Mouse (Mus musculus) liver, embryonic 16.5 days (tissue): Measurements from ENCODE around the gene Trim72. TPM values are rescaled to one million over a fixed set of nuclear protein-coding genes. Genes with fewer than 3 reads are reported as not detected.
"Not testable (repeated sequence)": the region's sequence is repeated elsewhere in the genome, so short reads cannot be mapped to it uniquely, and the experiment has no call there.

Experiments
- ATAC-seq: fragments of 200-750 bp; cut with Nextera tagmentation; 2 replicates; pipeline ENCODE4 v1.8.0; 2017; ENCODE audit warnings: low read depth, mild to moderate bottlenecking, moderate number of reproducible peaks, moderate library complexity
- H3K27ac ChIP-seq: fragments of 300-500 bp; sonication (generic); 2 replicates; pipeline ENCODE4 v1.5.1; 2014; ENCODE audit warnings: mild to moderate bottlenecking, low read length
- H3K27me3 ChIP-seq: fragments of 300-500 bp; sonication (generic); 2 replicates; pipeline ENCODE4 v1.6.1; 2014; ENCODE audit warnings: low read depth, low read length, mixed read lengths; ENCODE audit not compliant: control insufficient read depth, insufficient read depth
- H3K36me3 ChIP-seq: fragments of 300-500 bp; sonication (generic); 2 replicates; pipeline ENCODE4 v1.6.1; 2014; ENCODE audit warnings: mild to moderate bottlenecking; ENCODE audit not compliant: control insufficient read depth, insufficient read depth
- H3K4me1 ChIP-seq: fragments of 300-500 bp; sonication (generic); 2 replicates; pipeline ENCODE4 v1.6.1; 2014; ENCODE audit warnings: low read depth, low read length, mixed read lengths; ENCODE audit not compliant: control insufficient read depth
- H3K4me2 ChIP-seq: fragments of 300-500 bp; sonication (generic); 2 replicates; pipeline ENCODE4 v1.6.1; 2014; ENCODE audit warnings: low read depth, low read length, mixed read lengths
- H3K4me3 ChIP-seq: fragments of 300-500 bp; sonication (generic); 2 replicates; pipeline ENCODE4 v1.5.1; 2014; ENCODE audit warnings: low read depth, mild to moderate bottlenecking, low read length
- H3K9ac ChIP-seq: fragments of 300-500 bp; sonication (generic); 2 replicates; pipeline ENCODE4 v1.6.1; 2014; ENCODE audit warnings: low read depth, low read length
- H3K9me3 ChIP-seq: fragments of 300-500 bp; sonication (generic); replicated peaks from 2 replicates; pipeline ENCODE4 v1.6.1; 2016; ENCODE audit warnings: low read length; ENCODE audit not compliant: control insufficient read depth
- WGBS: fragments of 180-500 bp; shearing (Covaris S2); extraction: QIAGEN DNeasy Blood & Tissue Kit; methylation state at CpG from one replicate; pipeline ENCODE4 v1.1.7; 2014; ENCODE audit not compliant: insufficient replicate concordance; 5-methylcytosine and 5-hydroxymethylcytosine counted together
- polyA plus RNA-seq: library from polyadenylated mRNA; unstranded; fragments of >200 nt; fragmentation: Nextera tagmentation; extraction: Ambion mirVana; gene quantifications from 2 replicates; pipeline ENCODE4 v1.2.1, GENCODE M21; 2015

The Trim72 gene
- polyA plus RNA-seq, 1 experiment from 2014 or later = 0.32 TPM

DNA sequence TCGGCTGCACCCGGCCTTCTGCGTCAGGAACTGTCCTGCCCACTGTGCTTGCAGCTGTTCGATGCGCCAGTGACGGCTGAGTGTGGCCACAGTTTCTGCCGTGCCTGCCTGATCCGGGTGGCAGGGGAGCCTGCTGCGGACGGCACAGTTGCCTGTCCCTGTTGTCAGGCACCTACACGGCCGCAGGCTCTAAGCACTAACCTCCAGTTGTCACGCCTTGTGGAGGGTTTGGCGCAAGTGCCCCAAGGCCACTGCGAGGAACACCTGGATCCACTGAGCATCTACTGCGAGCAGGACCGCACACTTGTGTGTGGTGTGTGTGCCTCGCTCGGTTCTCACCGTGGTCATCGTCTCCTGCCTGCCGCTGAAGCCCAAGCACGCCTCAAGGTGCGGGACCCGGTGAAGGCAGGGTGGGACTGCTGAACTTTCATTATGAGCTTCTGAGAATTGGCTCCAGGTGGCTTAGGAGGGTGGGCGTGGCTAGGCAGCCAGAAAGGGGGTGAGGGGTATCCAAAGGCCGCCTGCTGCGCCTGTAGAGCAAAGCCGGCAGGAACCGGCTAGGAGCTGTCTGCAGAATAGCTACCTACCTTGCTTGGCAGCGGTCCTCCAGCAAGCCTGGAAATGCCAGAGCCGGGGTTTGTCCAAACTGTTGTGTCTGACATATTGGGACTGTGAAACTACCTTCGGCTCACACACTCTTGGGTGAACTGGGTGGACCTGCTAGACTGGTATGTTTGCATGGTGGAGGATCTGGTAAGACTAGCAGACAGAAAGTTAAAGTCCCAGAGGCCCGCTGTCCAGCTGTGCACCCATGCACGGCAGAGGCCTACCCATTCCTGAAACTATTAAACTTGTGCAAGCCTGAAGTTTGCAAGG is 976 bp downstream of the Trim72 start:
- no peak overlapping the region for H3K27ac ChIP-seq
- no peaks in the 10 kb centered on the region for H3K27me3 ChIP-seq
- 52% methylated on average over 35 of the region's 35 CpGs for WGBS
- H3K9ac ChIP-seq = no peak overlapping the region
- H3K4me2 ChIP-seq = no peak overlapping the region
- no peak for ATAC-seq
- H3K4me1 ChIP-seq = no peaks in the 10 kb centered on the region; the same call in 1 of the 2 replicates
- H3K9me3 ChIP-seq = no peaks in the 10 kb centered on the region
- no peaks in the 10 kb centered on the region for H3K36me3 ChIP-seq
- H3K4me3 ChIP-seq = no peak overlapping the region

DNA sequence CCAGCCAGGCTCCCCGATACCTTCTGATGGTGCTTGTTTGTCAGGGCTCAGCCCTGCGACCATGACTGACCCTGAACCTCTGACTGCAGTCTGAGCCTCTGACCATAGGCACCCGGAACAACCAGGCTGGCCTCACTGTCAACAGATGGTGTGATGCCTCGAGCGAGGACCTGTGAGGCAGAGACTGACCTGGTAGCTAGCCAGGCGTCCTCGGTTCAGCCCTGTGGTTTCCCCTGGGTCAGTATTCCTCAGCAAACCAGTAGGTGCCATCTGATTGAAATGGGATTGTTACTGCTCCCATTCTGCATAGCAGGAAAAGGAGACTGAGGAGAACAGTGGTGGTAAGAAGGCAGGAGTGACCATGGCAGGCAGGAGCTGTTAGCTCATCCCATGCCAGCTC is 2.4 kb downstream of the Trim72 start:
- Histone ChIP-seq H3K4me3 (no peak overlapping the region), H3K9ac (no peak overlapping the region), H3K36me3 (no peaks in the 10 kb centered on the region), H3K27me3 (no peaks in the 10 kb centered on the region), H3K27ac (no peak overlapping the region), H3K4me1 (no peaks in the 10 kb centered on the region; the same call in 1 of the 2 replicates), H3K4me2 (no peak overlapping the region), H3K9me3 (no peaks in the 10 kb centered on the region)
- WGBS = 56% methylated on average over 7 of the region's 7 CpGs
- ATAC-seq = no peak

DNA sequence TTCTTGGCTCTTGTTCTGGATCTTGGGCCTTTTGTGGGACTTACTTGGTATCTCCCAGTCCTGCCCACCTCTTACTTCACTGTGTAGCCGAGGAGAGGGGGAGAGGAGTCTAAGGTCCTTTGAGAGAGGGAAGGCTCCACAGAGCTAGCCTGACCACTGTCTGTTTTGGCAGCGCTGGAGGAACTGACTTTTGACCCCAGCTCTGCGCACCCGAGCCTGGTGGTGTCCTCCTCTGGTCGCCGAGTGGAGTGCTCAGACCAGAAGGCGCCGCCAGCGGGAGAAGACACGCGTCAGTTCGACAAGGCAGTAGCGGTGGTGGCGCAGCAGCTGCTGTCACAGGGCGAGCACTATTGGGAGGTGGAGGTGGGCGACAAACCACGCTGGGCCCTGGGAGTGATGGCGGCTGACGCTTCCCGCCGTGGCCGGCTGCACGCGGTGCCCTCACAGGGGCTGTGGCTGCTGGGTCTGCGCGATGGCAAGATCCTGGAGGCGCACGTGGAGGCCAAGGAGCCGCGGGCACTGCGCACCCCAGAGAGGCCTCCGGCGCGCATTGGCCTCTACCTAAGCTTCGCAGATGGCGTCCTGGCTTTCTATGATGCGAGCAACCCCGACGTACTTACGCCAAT is 6.1 kb downstream of the Trim72 start:
- no peak overlapping the region; the same call in 1 of the 2 replicates for H3K4me2 ChIP-seq
- H3K4me3 ChIP-seq = no peak overlapping the region
- WGBS = 56% methylated on average over 40 of the region's 40 CpGs
- peak; percentile 43 for ATAC-seq
- no peaks in the 10 kb centered on the region for H3K36me3 ChIP-seq
- H3K27me3 ChIP-seq = no peaks in the 10 kb centered on the region
- H3K27ac ChIP-seq = no peak overlapping the region
- no peaks in the 10 kb centered on the region for H3K9me3 ChIP-seq
- H3K4me1 ChIP-seq = no peaks in the 10 kb centered on the region; the same call in 1 of the 2 replicates
- H3K9ac ChIP-seq = no peak overlapping the region

DNA sequence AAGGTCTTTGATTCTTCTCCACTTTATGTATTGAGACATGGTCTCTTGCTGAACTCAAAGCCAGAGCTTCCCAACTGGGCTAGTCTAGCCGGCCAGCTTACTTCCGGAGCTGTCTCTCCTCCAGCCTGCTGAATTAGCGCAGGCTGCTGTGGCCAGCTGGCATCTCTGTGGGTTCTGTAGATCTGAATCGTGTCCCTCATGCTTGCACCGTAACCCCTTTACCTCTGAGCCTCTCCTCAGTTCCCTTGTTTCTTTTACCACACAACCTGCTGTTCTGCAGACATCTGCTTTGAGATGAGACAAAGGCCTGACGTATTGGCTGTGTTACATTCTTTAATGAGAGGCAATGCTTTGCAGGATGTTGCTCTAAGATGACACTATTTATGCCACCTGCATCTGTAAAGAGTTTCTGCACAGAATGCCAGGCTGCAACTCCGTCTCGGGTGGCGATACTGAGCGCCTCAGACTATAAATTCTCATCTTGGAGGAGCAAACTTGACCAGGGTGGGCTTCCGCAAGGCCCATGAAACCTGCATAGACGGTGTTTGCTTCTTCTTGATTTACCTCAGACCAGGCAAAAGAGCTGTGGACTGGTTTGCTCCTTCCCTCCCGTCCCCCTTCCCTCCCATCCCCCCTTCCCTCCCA is 8.5 kb downstream of the Trim72 start:
- H3K4me1 ChIP-seq = no peaks in the 10 kb centered on the region
- WGBS = 62% methylated on average over 13 of the region's 13 CpGs
- H3K27ac ChIP-seq = no peak overlapping the region
- H3K4me2 ChIP-seq = no peak overlapping the region
- no peaks in the 10 kb centered on the region for H3K27me3 ChIP-seq
- H3K36me3 ChIP-seq = no peaks in the 10 kb centered on the region
- no peak for ATAC-seq
- no peaks in the 10 kb centered on the region for H3K9me3 ChIP-seq
- H3K9ac ChIP-seq = no peak overlapping the region
- H3K4me3 ChIP-seq = no peak overlapping the region

DNA sequence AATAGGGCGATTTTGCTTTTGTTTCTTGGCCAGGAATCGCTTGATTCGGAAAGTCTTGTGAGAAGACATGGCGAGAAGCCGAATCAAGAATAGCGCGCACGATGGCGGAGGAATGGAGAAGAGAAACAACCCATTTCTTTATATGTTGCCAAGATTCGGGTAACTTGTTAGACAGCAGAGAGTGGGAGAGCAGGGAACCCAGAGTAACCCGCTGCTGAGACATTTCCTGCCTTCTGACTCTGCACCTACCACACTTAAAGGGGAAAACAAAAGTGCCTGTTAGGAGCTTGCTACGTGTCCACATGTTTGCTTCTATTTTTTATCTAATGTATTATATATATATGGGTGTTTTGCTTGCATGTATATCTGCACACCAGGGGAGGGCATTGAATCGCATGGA is 9.4 kb downstream of the Trim72 start:
- Histone ChIP-seq H3K9me3 (no peaks in the 10 kb centered on the region), H3K4me1 (no peaks in the 10 kb centered on the region), H3K4me2 (no peak overlapping the region), H3K27ac (no peak overlapping the region), H3K9ac (no peak overlapping the region), H3K27me3 (no peaks in the 10 kb centered on the region), H3K36me3 (no peaks in the 10 kb centered on the region), H3K4me3 (no peak overlapping the region)
- WGBS = 74% methylated on average over 13 of the region's 13 CpGs
- no peak for ATAC-seq

DNA sequence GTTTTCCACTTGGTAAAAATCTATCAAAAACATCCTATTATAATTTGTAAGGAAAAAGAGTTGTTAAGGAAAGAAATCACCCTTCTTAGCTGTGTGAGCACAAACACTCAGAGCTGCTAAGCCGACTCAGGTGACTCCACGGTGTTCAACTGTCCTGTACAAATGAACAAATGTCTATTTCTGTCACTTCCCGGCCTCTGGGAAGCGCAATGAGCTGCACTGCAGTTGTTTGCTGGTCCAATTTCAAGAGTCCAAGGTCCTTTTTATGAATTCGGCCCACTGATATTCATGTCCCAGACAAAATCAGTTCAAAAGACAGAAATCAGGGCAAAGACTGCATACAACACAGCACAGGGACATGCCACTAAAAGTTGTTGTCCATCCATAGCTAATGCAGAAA is 12.4 kb downstream of the Trim72 start:
- ATAC-seq, H3K9me3 ChIP-seq, H3K9ac ChIP-seq, H3K27ac ChIP-seq, H3K36me3 ChIP-seq, H3K27me3 ChIP-seq, H3K4me2 ChIP-seq, H3K4me1 ChIP-seq, H3K4me3 ChIP-seq: not testable (repeated sequence)
- 51% methylated on average over 5 of the region's 5 CpGs for WGBS

DNA sequence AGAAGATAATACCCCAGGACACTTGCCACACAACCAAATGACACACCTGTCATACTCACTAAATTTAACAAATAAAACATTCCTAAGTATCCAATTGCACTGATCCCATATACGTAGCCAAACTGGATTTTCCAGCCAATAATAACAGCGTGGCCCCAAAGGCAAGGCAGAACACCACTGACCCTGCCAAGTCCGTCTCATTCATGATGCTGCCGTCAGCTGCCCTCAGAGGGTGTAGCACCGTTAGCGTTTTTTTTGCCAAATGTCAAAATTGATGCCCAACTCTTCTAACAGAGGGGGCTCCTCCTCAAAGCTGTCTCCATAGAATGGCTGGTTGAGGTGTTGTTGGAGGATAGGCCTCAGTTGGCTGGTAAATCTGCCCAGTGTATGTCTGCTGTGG is 12.9 kb downstream of the Trim72 start:
- Histone ChIP-seq H3K27me3 (no peaks in the 10 kb centered on the region), H3K27ac (no peak overlapping the region), H3K4me3 (no peak overlapping the region), H3K9ac (no peak overlapping the region), H3K9me3 (no peaks in the 10 kb centered on the region), H3K36me3 (no peaks in the 10 kb centered on the region), H3K4me1 (no peaks in the 10 kb centered on the region), H3K4me2 (no peak overlapping the region)
- ATAC-seq = no peak
- 72% methylated on average over 6 of the region's 6 CpGs for WGBS

DNA sequence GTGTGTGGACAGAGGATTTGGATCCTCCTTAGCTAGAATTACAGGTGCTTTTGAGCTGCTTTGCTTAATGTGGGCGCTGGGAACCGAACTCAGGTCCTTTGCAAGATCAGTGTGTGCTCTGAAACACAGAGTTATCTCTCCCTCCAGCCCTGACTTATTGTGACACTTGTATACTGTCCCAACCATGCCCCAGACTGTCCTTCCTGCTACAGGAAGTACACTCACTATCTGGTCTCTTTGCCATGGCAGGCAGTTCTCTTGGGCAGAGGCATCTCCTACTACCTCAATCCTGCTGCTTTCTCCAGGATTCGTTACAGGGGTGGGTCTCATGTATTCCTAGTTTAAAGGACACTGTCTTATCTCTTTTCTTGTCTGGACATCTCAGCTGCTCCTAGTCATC is 14.5 kb downstream of the Trim72 start:
- no peaks in the 10 kb centered on the region for H3K4me1 ChIP-seq
- 43% methylated on average over 3 of the region's 3 CpGs for WGBS
- H3K27me3 ChIP-seq = no peaks in the 10 kb centered on the region
- no peaks in the 10 kb centered on the region for H3K9me3 ChIP-seq
- no peak for ATAC-seq
- no peak overlapping the region for H3K9ac ChIP-seq
- no peak overlapping the region for H3K27ac ChIP-seq
- H3K36me3 ChIP-seq = no peaks in the 10 kb centered on the region
- H3K4me2 ChIP-seq = no peak overlapping the region
- H3K4me3 ChIP-seq = no peak overlapping the region

DNA sequence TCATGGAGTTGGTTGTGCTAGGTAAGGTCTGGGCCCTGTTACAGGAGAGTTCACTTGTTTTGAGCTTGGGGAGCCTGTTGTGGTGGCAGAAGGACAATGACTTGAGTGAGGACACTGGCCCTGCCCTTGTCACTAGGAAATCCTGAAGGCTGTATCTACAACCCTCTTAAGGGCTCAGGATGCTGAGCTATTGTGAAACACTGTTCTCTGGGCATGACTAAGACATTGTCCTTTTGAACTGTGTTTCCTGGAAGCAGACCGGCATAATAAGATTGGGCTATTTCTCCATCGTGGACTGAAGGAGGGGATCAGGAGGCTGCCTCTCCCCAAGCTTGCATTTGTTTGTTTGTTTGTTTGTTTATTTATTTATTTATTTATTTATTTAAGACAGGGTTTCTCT is 15.4 kb downstream of the Trim72 start:
- Histone ChIP-seq H3K4me1 (no peaks in the 10 kb centered on the region), H3K9ac (no peak overlapping the region), H3K27ac (no peak overlapping the region), H3K4me3 (no peak overlapping the region), H3K9me3 (no peaks in the 10 kb centered on the region), H3K4me2 (no peak overlapping the region), H3K36me3 (no peaks in the 10 kb centered on the region), H3K27me3 (no peaks in the 10 kb centered on the region)
- ATAC-seq = no peak
- WGBS = 42% methylated on average over 2 of the region's 2 CpGs
